Mouse (Mus musculus) liver, postnatal 0 days (tissue): ENCODE results near the gene Astn1.

ENCODE experiments used
- CTCF ChIP-seq: sonication (generic); IDR thresholded peaks from 2 replicates; pipeline ENCODE4 v1.5.1; 2016; ENCODE audit warnings: antibody characterized with exemption, low read depth
- EP300 ChIP-seq: IDR thresholded peaks from 2 replicates; pipeline ENCODE4 v1.6.1; 2016; ENCODE audit warnings: antibody characterized with exemption, low read depth, mild to moderate bottlenecking

- TF ChIP-seq CTCF, result no peak
- no peak for TF ChIP-seq EP300
These were observed 378.2 kb downstream of the Astn1 start for GRCm38 (mm10) chr1:158740161-158740766.
